Mouse (Mus musculus) retina, postnatal 7 days (tissue): ENCODE measurements around the gene Poln.
A peak's percentile ranks its signal among the peaks of the same experiment; 100 is the strongest.

Source experiments
- DNase-seq: peaks from one replicate; pipeline ENCODE4 v3.0.0-alpha.2; 2012; ENCODE audit warnings: low read depth, low spot score

The Poln gene

DNA sequence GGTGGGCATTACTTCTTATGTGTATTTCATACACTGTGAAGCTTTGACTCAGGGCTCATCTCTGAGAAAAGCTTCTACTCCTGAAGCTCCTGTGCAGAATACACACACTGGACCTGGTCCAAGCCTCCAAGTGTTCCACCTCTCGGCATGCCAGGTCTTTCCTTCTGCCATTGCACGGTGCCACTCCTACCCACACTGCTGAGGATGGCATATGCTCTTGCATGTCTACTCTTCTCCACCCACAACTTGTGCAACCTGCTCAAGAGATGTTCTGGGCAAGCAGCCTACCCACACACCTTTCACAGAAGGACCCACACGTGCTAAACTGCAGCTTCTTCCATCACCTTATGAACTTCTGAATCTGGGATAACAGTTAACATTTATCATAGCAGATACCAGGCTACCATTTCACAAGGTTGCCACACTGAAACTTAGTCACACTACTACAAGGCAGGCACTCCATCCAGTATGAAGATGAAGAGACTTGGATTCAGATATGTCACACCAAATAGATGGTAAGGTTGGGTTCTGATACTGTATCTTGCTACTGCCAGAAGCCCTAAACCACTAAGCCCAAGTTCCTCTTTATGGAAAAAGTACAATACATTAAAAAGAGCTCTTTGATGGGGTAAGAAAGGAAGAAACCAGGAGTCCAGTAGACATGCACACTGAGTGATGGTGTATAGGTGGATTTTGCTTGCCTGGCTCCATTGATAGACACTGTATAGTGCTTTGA, 50.0 kb downstream of the Poln start:
- no peak for DNase-seq

DNA sequence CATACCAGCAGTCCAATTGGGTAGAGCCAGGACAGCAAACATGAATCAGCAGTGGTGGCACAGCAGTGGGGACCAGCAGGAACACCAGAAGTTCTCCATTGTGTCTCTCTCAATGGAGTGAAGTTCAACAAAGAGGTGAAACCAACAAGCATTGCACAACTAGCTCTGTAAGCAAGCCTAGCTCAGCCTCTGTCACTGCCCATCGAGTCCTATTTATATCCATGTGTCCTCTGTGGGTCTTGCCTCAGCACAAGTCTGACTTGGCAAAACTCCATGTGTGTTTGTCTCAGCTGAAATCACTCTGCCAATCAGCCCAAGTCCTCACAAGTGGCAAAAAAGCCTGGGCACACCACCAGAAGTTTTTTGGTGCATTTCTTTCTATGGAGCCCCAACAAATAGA, 63.6 kb downstream of the Poln start:
- DNase-seq: no peak

DNA sequence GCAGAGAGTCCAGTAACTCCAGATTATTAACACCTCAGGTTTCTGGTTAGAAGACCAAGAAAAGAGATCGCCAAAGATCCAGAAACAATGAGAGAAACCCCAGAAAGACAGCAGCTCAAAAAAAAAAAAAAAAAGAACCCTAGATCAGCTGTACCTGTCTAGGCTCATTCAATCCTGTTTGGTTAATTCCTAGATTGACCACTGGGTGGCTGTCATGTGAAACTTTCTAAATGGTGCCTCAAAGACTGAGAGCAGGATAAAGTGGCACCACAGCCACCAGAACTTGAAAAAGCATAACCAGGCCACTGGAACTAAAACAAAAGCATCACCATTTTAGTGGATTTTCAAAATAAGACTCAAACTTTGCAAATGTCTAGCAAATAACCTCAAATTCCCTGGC, 71.9 kb downstream of the Poln start:
- peak; percentile 53 for DNase-seq

DNA sequence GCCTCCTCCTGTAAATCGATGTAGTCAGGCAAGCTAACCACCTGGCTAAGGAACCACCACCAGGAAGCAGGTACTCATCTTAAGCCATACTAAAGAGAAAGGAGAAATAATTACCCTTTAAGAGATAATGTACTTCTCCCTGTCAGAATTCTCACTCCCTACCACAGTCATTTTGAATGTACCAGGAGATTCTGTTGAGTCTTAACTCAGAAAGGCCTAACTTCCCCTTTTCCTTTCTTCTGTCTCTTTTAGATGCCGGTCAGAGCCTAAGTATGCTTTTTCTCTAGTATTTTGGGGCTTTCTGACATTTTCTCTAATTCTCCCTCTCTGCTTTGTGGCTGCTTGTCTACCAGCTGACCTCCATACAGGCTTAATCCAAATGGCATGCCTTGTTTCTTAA, 76.2 kb downstream of the Poln start:
- no peak for DNase-seq

DNA sequence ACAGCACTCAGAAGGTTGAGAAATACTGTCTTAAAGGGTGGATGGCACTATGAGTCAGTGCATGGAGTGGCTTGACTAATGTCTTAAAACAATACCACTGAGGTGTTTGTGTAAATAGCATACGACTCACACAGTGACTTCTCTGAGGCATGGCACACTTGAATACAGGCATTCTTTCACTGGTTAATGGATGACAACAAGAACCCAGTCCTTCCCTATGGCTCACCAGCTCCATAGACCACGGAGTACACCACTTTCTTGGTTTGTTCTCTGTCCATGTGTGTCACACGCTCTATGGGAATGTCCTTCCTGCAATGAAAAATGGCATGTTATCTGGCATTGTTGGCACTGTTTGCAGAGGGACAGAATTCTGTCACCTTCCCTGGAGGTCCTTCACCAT, 136.7 kb downstream of the Poln start:
- DNase-seq: no peak

DNA sequence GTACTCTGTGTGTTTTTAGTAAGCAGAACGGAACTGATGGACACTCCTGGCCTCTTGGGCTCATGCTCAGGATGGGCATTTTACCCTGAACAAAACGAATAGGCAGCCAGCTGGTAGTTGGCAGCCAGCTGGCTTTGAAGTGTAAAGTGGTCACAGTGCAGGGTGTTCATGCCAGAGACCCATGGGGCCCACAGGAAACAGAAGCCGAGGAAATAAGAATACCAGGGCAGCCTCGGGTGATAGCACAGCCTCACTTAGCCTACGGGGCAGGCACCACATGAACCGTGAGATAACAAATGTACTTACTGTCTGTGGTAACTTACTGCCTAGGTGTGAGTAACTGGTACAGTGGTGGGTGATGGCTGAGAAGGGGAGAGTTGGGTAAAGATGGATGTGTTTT, 138.2 kb downstream of the Poln start:
- DNase-seq: no peak

DNA sequence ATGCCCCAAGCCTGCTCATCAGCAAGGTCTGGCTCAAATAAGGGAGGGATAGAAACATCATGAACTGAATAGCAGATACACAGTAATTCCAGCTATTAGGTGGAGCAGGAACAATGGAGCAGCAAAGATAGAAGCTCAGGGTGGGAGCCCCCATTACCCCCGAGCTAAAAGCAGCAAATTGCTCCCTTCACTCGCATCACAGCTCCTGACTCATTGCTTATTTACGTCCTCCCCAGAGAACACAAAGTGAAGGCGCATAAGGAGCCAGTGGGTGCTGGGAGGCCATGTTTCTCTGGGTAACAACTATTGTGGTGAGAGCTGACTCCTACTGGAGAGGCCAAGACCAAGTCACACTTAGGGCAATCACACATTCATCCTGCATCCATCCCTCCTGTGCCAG, 139.1 kb downstream of the Poln start:
- no peak for DNase-seq

DNA sequence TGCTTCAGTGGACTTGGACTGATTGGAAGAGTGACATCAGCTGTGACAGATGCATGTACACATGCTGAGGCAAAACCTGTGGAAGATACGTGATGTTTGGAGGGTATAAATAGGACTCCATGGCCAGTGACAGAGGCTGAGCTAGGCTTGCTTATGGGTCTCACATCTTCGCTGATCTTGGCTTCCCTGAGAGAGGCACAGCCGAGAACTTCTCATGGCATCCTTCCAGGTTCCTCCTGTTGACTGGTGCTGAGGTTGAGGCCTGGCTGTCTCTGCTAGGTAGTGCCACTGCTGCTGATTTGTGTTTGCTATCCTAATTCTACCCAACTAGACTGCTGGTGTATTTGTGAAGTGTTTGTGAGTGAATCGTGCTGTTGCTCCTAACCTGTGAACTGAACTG, 150.3 kb downstream of the Poln start:
- DNase-seq: no peak

DNA sequence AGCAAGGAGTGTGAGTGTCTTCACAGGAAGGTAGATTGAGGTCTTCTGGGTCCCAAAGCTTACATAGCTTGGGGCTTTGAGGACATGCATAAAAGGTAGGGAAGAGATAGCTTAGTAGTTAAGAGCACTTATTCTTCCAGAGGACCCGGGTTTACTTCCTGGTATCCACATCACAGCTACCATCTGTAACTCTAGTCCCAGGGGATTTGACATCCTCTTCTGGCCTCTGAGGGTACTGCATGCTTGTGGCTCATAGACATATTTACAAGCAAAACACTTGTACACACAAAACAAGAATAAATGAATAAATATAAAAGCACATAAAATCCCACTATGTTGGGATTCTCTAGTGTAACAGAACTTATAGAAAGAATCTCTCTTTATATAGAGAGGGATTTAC, 154.6 kb downstream of the Poln start:
- DNase-seq: no peak

DNA sequence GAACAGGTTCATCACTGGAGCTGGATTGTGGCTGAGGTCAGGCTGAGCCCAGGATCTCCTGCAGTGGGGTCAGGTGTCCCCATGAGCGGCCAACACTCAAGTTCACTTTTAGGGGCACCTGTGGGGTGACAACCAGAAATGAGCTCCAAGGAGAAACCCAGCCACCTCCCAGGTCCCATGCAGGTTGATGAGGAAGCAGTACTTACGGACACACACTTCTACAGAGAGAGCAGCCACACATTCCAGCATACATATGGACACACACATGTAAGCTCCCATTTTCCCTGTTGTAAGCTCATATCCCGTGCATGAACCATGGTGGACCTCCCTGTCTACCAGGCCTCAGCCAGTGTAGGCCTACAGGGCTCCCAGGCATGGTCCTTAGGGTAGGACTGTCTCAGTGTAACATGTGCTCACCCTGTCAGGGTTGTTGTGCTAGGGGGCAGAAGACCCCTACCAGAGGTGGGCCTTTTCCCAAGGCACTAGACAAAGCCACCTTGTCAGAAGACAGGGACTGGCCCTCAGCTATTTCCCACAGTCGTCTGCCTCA, 161.8 kb downstream of the Poln start:
- DNase-seq: no peak

DNA sequence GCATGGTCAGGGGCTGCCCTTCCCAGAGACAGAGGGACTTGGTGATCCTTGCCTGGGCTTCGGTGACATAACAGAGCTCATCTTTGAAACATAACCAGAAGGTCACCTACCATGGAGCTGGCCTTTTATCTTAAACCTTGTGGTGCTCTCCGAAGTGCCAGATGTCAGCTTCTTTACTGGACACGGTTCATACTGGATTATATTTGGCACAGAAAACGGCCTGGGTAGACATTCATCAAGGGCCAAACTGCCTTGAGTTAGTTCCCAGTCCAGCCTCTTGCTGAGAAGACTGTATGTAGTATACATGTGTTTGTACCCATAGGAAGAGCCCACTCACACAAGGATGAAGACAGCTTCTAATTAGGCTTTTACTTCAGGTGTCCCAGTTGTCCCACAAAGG, 162.4 kb downstream of the Poln start:
- DNase-seq: no peak

DNA sequence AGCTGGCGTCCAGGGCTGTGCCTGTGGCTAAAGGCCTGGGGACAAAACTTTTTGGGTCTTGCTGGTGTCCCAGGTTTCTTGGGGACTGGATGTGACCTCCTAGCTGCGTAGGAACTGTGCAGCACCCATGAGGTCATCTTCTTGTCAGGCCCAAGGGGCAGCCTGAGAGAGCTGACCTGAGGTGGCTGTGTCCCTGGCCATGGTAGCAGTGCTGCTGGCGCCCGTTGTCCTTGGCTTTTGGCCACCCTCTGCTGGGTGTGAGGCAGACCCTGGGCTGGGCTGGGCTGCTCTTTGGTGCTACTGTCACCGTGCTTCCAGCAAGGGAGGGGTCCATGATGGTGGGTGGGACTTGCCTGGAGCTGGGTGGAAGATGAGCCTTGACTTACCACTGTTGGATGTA, 164.6 kb downstream of the Poln start:
- DNase-seq: no peak

DNA sequence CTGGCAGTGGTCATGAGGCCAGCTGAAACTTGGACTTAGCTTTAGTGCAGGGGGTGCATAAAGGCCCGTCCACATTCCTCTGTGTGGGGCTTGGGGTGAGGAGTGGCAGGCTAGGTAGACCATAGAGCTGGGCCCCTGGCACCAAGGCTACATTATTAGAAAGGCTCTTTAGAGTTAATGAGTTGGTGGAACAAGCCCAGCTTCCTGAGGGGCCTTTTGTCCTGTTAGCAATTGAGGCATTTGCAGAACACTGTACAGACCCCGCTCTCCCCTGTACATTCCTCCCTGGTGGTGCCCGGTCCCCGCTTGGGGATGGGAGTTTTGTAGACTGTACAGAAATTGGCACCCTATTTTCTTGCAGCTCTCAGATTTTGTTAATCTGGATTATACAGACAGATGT, 166.6 kb downstream of the Poln start:
- no peak for DNase-seq

DNA sequence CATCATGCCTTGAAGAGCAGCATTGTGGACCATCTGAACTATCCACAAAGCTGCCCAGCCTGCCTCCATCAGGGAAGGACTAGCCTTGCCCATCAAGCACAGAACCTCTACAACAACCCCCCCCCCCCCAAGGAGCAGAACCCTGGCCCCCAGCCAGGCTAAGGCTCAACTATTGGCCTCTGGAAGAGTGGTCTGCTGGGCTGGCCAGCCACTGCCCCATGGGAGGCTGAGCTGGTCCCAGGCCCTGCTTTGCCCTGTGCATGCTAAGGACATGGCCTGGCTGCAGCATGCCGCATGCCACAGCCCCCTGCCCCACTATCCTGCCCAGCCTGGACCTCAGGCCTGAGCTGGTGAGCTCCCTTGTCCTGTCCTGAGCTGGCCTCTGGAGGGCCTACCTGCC, 167.8 kb downstream of the Poln start:
- no peak for DNase-seq

DNA sequence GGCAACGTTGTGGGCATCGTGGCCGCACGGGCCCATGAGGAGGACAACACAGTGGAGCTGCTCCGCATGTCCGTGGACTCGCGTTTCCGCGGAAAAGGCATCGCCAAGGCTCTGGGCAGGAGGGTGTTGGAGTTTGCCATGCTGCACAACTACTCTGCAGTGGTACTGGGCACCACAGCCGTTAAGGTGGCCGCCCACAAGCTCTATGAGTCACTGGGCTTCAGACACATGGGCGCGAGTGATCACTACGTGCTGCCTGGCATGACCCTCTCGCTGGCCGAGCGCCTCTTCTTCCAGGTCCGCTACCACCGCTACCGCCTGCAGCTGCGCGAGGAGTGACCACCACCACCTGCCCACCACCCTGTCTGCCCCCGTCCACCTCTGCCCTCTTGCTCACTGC, 168.4 kb downstream of the Poln start:
- no peak for DNase-seq

DNA sequence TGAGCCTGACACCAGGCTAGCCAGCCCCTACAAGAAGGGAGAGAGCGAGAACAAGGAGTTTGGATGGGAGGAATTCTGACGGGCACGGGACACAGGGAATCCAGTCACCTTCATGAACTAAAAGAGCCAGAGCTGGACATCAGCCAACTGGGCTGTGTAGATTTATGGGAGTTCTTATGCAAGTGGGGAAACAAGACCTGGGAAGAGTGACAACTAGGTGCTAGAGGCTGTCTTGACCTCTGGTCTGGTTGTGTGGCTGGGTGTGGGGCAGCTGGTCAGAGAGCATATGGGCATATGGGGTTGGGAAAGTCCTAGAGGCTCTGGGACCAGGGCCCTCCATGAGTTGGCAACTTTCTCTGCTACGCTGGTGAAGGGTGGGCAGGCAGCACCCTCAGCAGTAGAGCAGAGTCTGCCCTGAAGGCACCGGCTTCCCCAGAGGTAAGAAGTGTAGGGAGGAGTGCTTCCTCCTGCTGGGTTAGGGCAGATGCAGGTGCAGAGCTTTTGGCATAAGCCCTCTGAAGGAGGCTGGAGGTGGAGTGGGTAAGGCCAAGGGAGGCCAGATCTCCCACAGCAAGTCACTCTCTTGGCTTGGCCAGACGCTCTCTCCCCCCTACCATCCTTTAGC, 169.7 kb downstream of the Poln start:
- DNase-seq: no peak

DNA sequence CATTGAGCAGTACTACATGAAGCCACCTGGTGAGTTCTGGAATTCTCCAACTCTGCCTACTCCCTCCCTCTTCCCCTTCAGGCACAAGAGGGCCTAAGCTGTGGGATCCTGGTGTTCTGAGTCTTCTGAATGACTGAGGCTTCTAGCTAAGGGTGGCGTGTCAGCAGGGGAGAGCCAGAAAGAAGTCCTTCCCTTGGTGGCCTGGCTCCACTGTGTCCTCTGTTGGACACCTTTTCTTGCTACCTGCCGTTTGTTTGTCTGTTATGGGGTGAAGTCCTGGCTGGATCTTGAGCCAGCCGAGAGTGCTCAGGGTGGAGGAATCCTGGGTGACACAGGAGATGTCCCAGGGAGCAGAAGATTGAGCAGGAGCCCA, 170.8 kb downstream of the Poln start:
- DNase-seq: no peak

DNA sequence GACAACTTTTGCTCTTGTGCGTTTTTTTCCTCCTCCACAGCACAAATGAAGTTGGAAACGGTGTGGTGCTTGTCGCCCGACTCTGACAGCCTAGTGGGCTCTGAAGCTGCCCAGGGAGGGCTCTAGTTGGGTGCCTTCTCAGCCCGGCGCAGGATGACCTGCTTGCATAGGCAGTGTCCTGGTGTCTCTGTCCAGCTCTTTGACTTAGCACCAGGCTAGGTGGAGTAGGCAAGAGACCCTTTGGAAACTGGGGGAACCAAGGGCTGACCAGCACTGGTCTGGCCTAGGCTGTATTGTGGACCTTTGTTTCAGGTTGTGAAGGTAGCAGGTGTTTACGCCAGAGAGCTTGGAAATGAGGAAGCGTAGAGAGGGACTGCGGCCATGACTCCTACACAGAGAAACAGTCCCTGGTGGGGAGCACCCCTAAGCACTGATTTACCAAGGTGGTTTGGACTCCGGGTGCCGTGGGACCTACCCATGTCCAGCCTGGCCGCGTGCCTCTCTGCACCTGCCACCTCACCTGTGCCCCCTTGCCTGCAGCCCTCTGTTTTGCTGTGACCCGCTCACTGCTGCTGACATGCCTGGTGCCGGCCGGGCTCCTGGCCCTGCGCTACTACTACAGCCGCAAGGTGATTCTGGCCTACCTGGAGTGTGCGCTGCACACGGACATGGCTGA, 171.3 kb downstream of the Poln start:
- DNase-seq: no peak

DNA sequence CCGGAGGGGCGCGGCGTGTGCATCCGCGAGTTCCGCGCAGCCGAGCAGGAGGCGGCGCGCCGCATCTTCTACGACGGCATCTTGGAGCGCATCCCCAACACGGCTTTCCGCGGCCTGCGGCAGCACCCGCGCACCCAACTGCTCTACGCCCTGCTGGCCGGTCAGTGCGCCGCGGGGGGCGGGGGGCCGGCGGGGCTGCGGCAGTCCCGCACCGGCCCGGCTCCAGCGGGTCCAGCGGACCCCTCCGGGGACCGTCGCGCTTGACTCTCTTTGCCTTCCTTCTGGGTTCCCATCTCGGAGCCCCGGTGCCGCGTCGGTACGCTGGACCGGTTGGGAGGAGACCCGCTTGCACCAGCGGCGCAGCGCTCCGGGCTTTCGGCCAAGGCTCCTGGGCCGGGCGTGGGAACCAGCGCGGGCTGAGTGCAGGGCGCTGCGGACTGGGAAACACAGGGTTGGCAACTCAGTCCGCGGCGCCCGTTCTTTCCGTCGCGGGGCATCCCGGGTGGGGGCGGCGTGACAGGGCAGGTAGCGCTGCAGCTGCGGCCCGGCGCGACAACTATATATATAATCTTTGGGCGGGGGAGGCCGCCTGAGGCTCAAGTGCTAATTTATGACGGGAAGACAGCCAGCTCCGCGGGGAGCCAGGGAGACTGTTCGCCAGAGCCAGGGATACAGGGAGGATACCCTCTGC, 172.1 kb downstream of the Poln start:
- DNase-seq: no peak

DNA sequence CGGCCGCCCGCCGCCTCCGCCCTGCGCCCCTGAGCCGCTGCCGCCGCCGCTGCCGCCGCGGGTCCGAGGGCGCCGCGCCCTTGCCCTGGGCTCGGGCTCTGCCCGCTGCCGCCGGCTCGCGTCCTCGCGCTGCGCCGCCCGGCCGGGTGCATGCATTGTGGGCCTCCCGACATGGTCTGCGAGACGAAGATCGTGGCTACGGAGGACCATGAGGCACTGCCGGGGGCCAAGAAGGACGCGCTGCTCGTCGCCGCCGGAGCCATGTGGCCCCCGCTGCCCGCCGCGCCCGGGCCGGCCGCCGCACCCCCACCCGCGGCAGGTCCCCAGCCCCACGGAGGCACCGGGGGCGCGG, 172.6 kb downstream of the Poln start:
- DNase-seq: no peak

DNA sequence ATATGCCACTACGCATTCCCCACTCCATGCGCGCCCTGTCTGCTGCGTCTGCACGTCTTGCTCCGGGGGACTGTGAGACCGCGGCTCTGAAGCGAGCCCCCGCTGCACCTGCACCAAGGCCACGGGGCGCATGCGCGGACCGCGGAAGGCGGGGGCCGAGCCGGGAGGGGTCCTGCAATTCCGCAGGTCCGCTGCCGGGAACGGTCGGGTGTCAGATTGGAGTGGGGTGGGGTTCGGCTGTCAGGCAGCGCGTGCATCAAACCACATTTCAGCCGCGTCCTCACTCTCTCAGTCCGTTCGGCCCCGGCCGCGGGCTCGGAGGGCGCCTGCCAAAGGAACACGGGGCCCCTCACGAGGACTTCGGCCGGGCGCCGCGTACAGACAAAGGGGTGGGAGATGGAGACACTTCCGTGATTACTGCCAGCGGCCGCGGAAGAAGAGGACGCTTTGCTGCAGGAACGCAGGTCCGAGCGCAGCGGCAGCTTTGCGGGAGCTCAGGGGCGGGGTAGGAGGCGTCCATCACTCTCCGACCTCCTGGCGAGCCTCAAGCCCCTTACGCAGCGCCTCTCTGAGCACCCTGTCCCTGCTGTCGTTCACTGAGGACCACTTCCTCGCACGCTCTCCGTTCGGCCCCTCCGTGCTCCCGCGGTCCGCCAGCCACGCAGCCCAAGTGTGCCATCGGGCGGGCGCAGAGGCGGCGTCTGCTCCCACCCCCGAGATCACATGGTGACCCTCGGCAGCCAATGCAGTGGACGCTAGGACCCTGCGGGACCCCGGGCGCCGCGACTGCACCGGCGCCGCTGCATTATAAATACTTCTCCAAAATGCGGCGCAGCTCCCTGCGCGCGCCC, 173.2 kb downstream of the Poln start, which contains the start of gene Nat8l:
Gene Nat8l (plus strand): TSS at position 142 of the 851 bp plus-strand sequence.
- peak; percentile 53 for DNase-seq
